Mouse (Mus musculus): ENCODE measurements at regions not wholly inside any gene's neighbourhood (a gene's known extent, or its start where the extent isn't known, plus 50 kb on each side); places are given as distances from the start of the nearest gene placed in this dataset.
A peak's percentile ranks its signal among the peaks of the same experiment; 100 is the strongest.
"Not testable (repeated sequence)": the region's sequence is repeated elsewhere in the genome, so short reads cannot be mapped to it uniquely, and the experiment has no call there.

DNA sequence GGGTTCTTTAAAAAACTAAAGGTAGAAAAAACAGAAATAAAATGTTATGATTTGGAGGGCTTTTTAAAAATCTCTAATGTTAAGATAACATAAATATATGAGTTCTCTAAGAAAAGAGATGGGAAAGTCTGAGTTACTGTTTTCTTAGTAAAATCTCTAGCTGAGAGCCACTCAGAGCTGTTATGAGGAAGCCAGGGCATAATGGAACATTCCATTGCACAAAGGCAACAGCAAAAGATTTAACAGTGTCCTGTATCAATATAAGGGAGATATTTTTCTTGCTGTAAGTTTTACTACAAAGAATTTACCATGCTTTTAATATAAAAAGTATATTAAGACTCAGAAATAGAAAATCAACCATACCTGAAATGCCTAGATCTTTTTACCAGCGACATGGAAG, 82.9 kb upstream of the Rfc3 start:
- peak; percentile 30 for DNase-seq (ENCODE audit: low read depth, low spot score)

DNA sequence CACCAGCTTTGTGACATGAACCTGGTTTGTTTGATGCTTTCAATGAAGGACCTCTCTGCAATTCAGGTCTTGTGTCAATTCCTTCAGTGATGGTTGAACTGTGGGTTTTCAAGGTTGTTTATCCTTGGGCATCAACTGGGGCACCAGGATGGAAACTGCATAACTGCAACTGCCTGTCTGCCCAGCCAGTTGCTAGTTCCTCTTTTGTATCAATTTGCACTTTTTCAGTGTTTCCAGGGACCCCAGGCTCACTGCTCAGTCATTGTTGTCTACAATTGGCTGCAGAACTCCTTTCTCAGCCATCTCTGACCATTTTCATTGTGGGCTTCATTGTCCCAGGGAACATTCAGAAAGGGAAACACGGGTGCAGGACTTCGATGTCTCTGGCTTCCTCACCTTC, 74.6 kb upstream of the Rfc3 start:
- DNase-seq (ENCODE audit: low read depth, low spot score) = no peak

GRCm38 (mm10) chr5:151724403-151724802, 73.4 kb upstream of the Rfc3 start:
- DNase-seq (ENCODE audit: low read depth, low spot score) = not testable (repeated sequence)

DNA sequence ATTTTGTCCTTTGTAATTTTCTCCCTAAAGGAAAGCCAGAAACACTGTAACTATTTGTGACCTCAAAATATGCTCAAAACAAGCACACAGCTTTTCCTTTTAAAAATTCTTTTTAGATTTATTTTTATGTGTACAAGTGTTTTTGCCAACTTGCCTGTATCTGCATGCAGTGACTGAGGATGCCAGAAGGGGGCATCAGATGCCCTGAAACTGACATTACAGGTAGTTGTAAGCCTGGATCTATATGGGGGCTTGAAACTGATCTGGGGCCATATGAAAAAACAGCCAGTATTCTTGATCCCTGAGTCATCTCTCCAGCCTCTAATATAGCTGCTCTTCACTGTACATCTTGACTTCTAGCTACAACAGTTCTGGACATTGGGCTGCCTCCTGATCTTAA, 71.4 kb upstream of the Rfc3 start:
- DNase-seq (ENCODE audit: low read depth, low spot score) = peak; percentile 43

- not testable (repeated sequence) for DNase-seq (ENCODE audit: low read depth, low spot score)
Measured at GRCm38 (mm10) chr5:151719757-151720156, 68.7 kb upstream of the Rfc3 start.

DNA sequence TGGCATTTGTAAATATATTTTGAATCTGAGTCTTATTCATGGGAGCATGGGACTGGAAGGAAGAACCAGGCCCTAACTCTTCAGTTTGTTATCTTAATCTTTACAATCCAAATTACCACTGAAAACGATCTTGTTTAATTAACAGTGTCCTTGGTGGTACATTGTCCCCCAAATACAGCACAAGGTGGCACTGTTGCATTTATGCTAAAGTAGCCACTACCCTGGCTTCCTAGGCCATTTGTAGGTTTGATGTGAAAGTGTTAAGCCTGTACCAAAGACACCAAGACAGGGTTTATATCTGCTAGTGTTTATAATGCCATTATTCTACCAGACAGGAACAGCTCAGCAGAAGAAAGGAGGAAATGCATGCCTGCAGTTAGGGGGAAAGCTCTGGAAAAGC, 66.9 kb upstream of the Rfc3 start:
- DNase-seq (ENCODE audit: low read depth, low spot score) = no peak

- DNase-seq (ENCODE audit: low read depth, low spot score) = no peak
Measured at GRCm38 (mm10) chr5:151705226-151705625, 54.2 kb upstream of the Rfc3 start.

DNA sequence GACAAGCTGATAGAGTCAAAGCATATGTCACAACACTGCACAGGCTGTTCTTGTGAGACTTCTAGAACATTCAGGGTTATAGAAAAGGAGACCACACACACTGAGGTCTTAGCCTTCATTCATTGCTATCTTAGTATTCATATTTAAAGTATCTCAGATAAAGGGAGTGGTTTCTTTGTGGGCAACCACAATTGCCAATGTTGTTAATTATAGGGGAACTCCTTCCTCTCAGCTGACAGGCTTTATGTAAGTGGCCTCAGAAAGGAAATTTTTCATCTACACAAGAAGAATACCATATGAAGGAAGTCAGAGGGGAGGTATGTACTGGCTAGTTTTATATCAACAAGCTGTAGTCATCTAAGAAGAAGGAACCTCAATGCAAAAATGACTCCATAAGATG, 53.0 kb upstream of the Rfc3 start:
- no peak for DNase-seq (ENCODE audit: low read depth, low spot score)

Data from R1 (cell line).